Mouse (Mus musculus): ENCODE measurements at regions not wholly inside any gene's neighbourhood (a gene's known extent, or its start where the extent isn't known, plus 50 kb on each side); places are given as distances from the start of the nearest gene placed in this dataset.

- no peak for TF ChIP-seq POLR2A (IDR thresholded peaks at IDR 0.05; ENCODE audit: borderline replicate concordance, control insufficient read depth, low read depth, low read length)
- no peak for TF ChIP-seq CTCF (IDR thresholded peaks at IDR 0.05; ENCODE audit: control insufficient read depth, insufficient read depth, low read length)
These were observed 93.2 kb downstream of the Arl4c start for GRCm38 (mm10) chr1:88608826-88609225.
